Mouse (Mus musculus) midbrain, postnatal 0 days (tissue): Measurements from ENCODE around the gene Tcp11x2. TPM values are rescaled to one million over a fixed set of nuclear protein-coding genes. Genes with fewer than 3 reads are reported as not detected.

Experiments used
- ATAC-seq: fragments of 200-750 bp; cut with Nextera tagmentation; 2 replicates; pipeline ENCODE4 v1.8.0; 2017; ENCODE audit warnings: moderate number of reproducible peaks, mild to moderate bottlenecking, moderate TSS enrichment, moderate library complexity; ENCODE audit not compliant: low FRiP score
- DNase-seq: peaks from one replicate; pipeline ENCODE4 v3.0.0-alpha.2; 2015; ENCODE audit warnings: low spot score
- H3K27ac ChIP-seq: fragments of 300-500 bp; sonication (generic); 2 replicates; pipeline ENCODE4 v1.5.1; 2014; ENCODE audit warnings: low read depth, mild to moderate bottlenecking, low read length, mixed read lengths
- H3K27me3 ChIP-seq: fragments of 300-500 bp; sonication (generic); 2 replicates; pipeline ENCODE4 v1.6.1; 2014; ENCODE audit warnings: low read length, control low read depth, mixed read lengths; ENCODE audit not compliant: insufficient read depth
- H3K36me3 ChIP-seq: fragments of 300-500 bp; sonication (generic); 2 replicates; pipeline ENCODE4 v1.6.1; 2014; ENCODE audit warnings: low read length, control low read depth, mixed read lengths; ENCODE audit not compliant: insufficient read depth
- H3K4me1 ChIP-seq: fragments of 300-500 bp; sonication (generic); 2 replicates; pipeline ENCODE4 v1.6.1; 2014; ENCODE audit warnings: mild to moderate bottlenecking, control low read depth, antibody characterized with exemption, low read length, mixed read lengths; ENCODE audit not compliant: insufficient read depth
- H3K4me2 ChIP-seq: fragments of 300-500 bp; sonication (generic); 2 replicates; pipeline ENCODE4 v1.6.1; 2014; ENCODE audit warnings: low read depth, mild to moderate bottlenecking, low read length, mixed read lengths; ENCODE audit not compliant: poor library complexity, severe bottlenecking
- H3K4me3 ChIP-seq: fragments of 300-500 bp; sonication (generic); 2 replicates; pipeline ENCODE4 v1.5.1; 2014; ENCODE audit warnings: low read depth, mild to moderate bottlenecking, low read length, moderate library complexity
- H3K9ac ChIP-seq: fragments of 300-500 bp; sonication (generic); replicated peaks from 2 replicates; pipeline ENCODE4 v1.6.1; 2014; ENCODE audit warnings: mild to moderate bottlenecking, low read length, moderate library complexity, mixed read lengths; ENCODE audit not compliant: poor library complexity, severe bottlenecking
- H3K9me3 ChIP-seq: fragments of 300-500 bp; sonication (generic); 2 replicates; pipeline ENCODE4 v1.6.1; 2016; ENCODE audit warnings: low read length, control low read depth
- CTCF ChIP-seq: IDR thresholded peaks from 2 replicates; pipeline ENCODE4 v1.5.1; 2016; ENCODE audit warnings: antibody characterized with exemption, mild to moderate bottlenecking
- WGBS: fragments of 180-500 bp; shearing (Covaris S2); extraction: QIAGEN DNeasy Blood & Tissue Kit; methylation state at CpG from one replicate; pipeline ENCODE4 v1.1.7; 2014; 5-methylcytosine and 5-hydroxymethylcytosine counted together
- polyA plus RNA-seq: library from polyadenylated mRNA; unstranded; fragments of >200 nt; fragmentation: Nextera tagmentation; extraction: Ambion mirVana; gene quantifications from 2 replicates; pipeline ENCODE4 v1.2.1, GENCODE M21; 2015
- total RNA-seq: library from RNA; depleted of rRNA; stranded (reverse); fragments of >200 nt; gene quantifications from 2 replicates; pipeline ENCODE4 v1.2.3, GENCODE M21; 2014; rRNA removed

Gene Tcp11x2
- total and polyA plus RNA-seq, 2 experiments from 2014 or later = 0.09 TPM; not detected in 1

GRCm38 (mm10) chrX:135627605-135628004 lies 66.0 kb downstream of the Tcp11x2 start, which contains the start of gene Prame:
Gene Prame, minus strand, starts transcription at chrX:135627705.
- H3K27me3 ChIP-seq = no peaks in the 10 kb centered on the region
- no peaks in the 10 kb centered on the region for H3K4me1 ChIP-seq
- no peak within 1 kb of the TSS for H3K4me2 ChIP-seq
- no peak for TF ChIP-seq CTCF
- DNase-seq (no peak), ATAC-seq (no peak)
- no peaks in the 10 kb centered on the region for H3K36me3 ChIP-seq
- no peak within 1 kb of the TSS for H3K4me3 ChIP-seq
- 90% methylated on average over 11 of the region's 11 CpGs for WGBS
- H3K27ac ChIP-seq = no peak within 1 kb of the TSS
- no peaks in the 10 kb centered on the region for H3K9me3 ChIP-seq
- no peak within 1 kb of the TSS for H3K9ac ChIP-seq

Other genes starting within 250 kb of the Tcp11x2 start
- not detected in 2 replicates for gene AV320801, start 199.2 kb downstream of the Tcp11x2 start, total RNA-seq
- not detected in 2 replicates for gene AV320801, start 199.2 kb downstream of the Tcp11x2 start, polyA plus RNA-seq
- gene Nxf7, start 95.0 kb downstream of the Tcp11x2 start, total RNA-seq = not detected in 2 replicates
- not detected in 2 replicates for gene Nxf7, start 95.0 kb downstream of the Tcp11x2 start, polyA plus RNA-seq
- not detected in 2 replicates for gene Prame, start 66.1 kb downstream of the Tcp11x2 start, total RNA-seq
- gene Prame, start 66.1 kb downstream of the Tcp11x2 start, polyA plus RNA-seq = not detected in 2 replicates
- gene Tmsb15a, start 31.5 kb upstream of the Tcp11x2 start, total RNA-seq = not detected in 2 replicates
- gene Tmsb15a, start 31.5 kb upstream of the Tcp11x2 start, polyA plus RNA-seq = not detected in 2 replicates
- gene Armcx5, start 48.9 kb upstream of the Tcp11x2 start, total RNA-seq = 13.1 and 22.9 TPM in 2 replicates
- 23.8 and 31.7 TPM in 2 replicates for gene Armcx5, start 48.9 kb upstream of the Tcp11x2 start, polyA plus RNA-seq
- 378 and 474 TPM in 2 replicates for gene Gprasp1, start 48.9 kb upstream of the Tcp11x2 start, total RNA-seq
- 288 and 301 TPM in 2 replicates for gene Gprasp1, start 48.9 kb upstream of the Tcp11x2 start, polyA plus RNA-seq
- 69.9 and 80.2 TPM in 2 replicates for gene Bhlhb9, start 103.8 kb upstream of the Tcp11x2 start, total RNA-seq
- 106 and 109 TPM in 2 replicates for gene Bhlhb9, start 103.8 kb upstream of the Tcp11x2 start, polyA plus RNA-seq
- gene Gprasp2, start 145.2 kb upstream of the Tcp11x2 start, total RNA-seq = 198 and 252 TPM in 2 replicates
- gene Gprasp2, start 145.2 kb upstream of the Tcp11x2 start, polyA plus RNA-seq = 285 and 291 TPM in 2 replicates